Mouse (Mus musculus) neural tube, embryonic 15.5 days (tissue): Measurements from ENCODE around the gene Zfp874a. TPM values are rescaled to one million over a fixed set of nuclear protein-coding genes. Genes with fewer than 3 reads are reported as not detected.

ENCODE experiments used
- polyA plus RNA-seq: library from polyadenylated mRNA; unstranded; fragments of >200 nt; fragmentation: Nextera tagmentation; extraction: Ambion mirVana; gene quantifications from 2 replicates; pipeline ENCODE4 v1.2.1, GENCODE M21; 2015

The Zfp874a gene
- polyA plus RNA-seq, 1 experiment from 2014 or later, result 5.1 TPM

Other genes with a start within 250 kb of the Zfp874a start
- 4.8 and 4.9 TPM in 2 replicates for gene Zfp458, start 173.2 kb downstream of the Zfp874a start, polyA plus RNA-seq
- gene Zfp457, start 145.1 kb downstream of the Zfp874a start, polyA plus RNA-seq, result 1.7 and 2.0 TPM in 2 replicates
- 1.7 and 2.0 TPM in 2 replicates for gene Zfp595, start 119.1 kb downstream of the Zfp874a start, polyA plus RNA-seq
- gene Gm28044, start 91.1 kb downstream of the Zfp874a start, polyA plus RNA-seq, result not detected in 2 replicates
- 0.56 and 0.77 TPM in 2 replicates for gene Zfp953, start 91.0 kb downstream of the Zfp874a start, polyA plus RNA-seq
- gene Gm28041, start 75.9 kb downstream of the Zfp874a start, polyA plus RNA-seq, result 0.27 TPM in 1 of 2 replicates, not detected in the other
- gene Zfp456, start 75.8 kb downstream of the Zfp874a start, polyA plus RNA-seq, result 0.65 and 1.1 TPM in 2 replicates
- 4.0 and 5.5 TPM in 2 replicates for gene Zfp429, start 51.8 kb downstream of the Zfp874a start, polyA plus RNA-seq
- 0.50 and 1.6 TPM in 2 replicates for gene Zfp459, start 30.2 kb downstream of the Zfp874a start, polyA plus RNA-seq
- 2.5 and 3.7 TPM in 2 replicates for gene Zfp874b, start 32.6 kb upstream of the Zfp874a start, polyA plus RNA-seq
- gene Zfp58, start 48.9 kb upstream of the Zfp874a start, polyA plus RNA-seq, result 10.4 and 11.2 TPM in 2 replicates
- gene Gm26965, start 74.5 kb upstream of the Zfp874a start, polyA plus RNA-seq, result not detected in 2 replicates
- gene Zfp87, start 74.6 kb upstream of the Zfp874a start, polyA plus RNA-seq, result 30.4 and 37.0 TPM in 2 replicates
- 13.1 and 13.2 TPM in 2 replicates for gene Zfp748, start 102.2 kb upstream of the Zfp874a start, polyA plus RNA-seq
- 4.8 and 4.9 TPM in 2 replicates for gene Zfp729b, start 158.1 kb upstream of the Zfp874a start, polyA plus RNA-seq
- gene Gm49345, start 186.1 kb upstream of the Zfp874a start, polyA plus RNA-seq, result not detected in 2 replicates
- gene Zfp729a, start 186.2 kb upstream of the Zfp874a start, polyA plus RNA-seq, result 2.9 and 3.4 TPM in 2 replicates
- 12.8 and 13.3 TPM in 2 replicates for gene Zfp738, start 235.4 kb upstream of the Zfp874a start, polyA plus RNA-seq